Mouse (Mus musculus) ES-E14 (cell line): Measurements from ENCODE around the gene Shisa9. TPM values are rescaled to one million over a fixed set of nuclear protein-coding genes. Genes with fewer than 3 reads are reported as not detected.

Experiments used
- DNase-seq: peaks from one replicate; pipeline ENCODE4 v3.0.0-alpha.2; 2013; ENCODE audit warnings: low read depth, low spot score
- H3K27ac ChIP-seq: 2 replicates; pipeline ENCODE4 v1.5.1; 2012; ENCODE audit warnings: low read depth, mild to moderate bottlenecking, low read length, moderate library complexity, mixed read lengths; ENCODE audit not compliant: poor library complexity, insufficient read depth, severe bottlenecking
- H3K36me3 ChIP-seq: 2 replicates; pipeline ENCODE4 v1.6.1; 2012; ENCODE audit warnings: mild to moderate bottlenecking, low read length, moderate library complexity, mixed read lengths; ENCODE audit not compliant: control insufficient read depth, poor library complexity, insufficient read depth, severe bottlenecking
- H3K4me1 ChIP-seq, 2 experiments: fragments of 150-350 bp in 1 of 2; sonication (generic) in 1 of 2; 2 replicates each; pipeline ENCODE4 v1.6.1; 2012; ENCODE audit warnings: low read length in 2 of 2, mild to moderate bottlenecking in 1 of 2, mixed read lengths in 1 of 2; ENCODE audit not compliant: control insufficient read depth in 2 of 2, insufficient read depth in 2 of 2, poor library complexity in 1 of 2
- H3K4me3 ChIP-seq, 2 experiments: fragments of 150-350 bp in 1 of 2; sonication (generic) in 1 of 2; 2 replicates each; pipeline ENCODE4 v1.5.1; 2012; ENCODE audit warnings: low read length in 2 of 2, low read depth in 1 of 2, mild to moderate bottlenecking in 1 of 2, mixed read lengths in 1 of 2; ENCODE audit not compliant: insufficient read depth in 1 of 2, poor library complexity in 1 of 2, severe bottlenecking in 1 of 2
- H3K9ac ChIP-seq: 2 replicates; pipeline ENCODE4 v1.6.1; 2012; ENCODE audit warnings: low read depth, mild to moderate bottlenecking, low read length, mixed read lengths; ENCODE audit not compliant: poor library complexity, insufficient read depth, severe bottlenecking
- H3K9me3 ChIP-seq: fragments of 150-350 bp; sonication (generic); 2 replicates; pipeline ENCODE4 v1.6.1; 2012; ENCODE audit warnings: low read depth, mild to moderate bottlenecking, low read length; ENCODE audit not compliant: control insufficient read depth, insufficient read depth
- CHD2 ChIP-seq: IDR thresholded peaks from 2 replicates; pipeline ENCODE4 v1.6.1; 2014; ENCODE audit warnings: mild to moderate bottlenecking, low read depth, low read length, inconsistent platforms
- HCFC1 ChIP-seq: IDR thresholded peaks from 2 replicates; pipeline ENCODE4 v1.6.1; 2012; ENCODE audit warnings: low read length, inconsistent platforms, borderline replicate concordance; ENCODE audit not compliant: insufficient read depth
- MAFK ChIP-seq: IDR thresholded peaks from 2 replicates; pipeline ENCODE4 v1.6.1; 2014; ENCODE audit warnings: mild to moderate bottlenecking, low read depth, low read length, inconsistent platforms; ENCODE audit not compliant: insufficient read depth
- ZC3H11A ChIP-seq: IDR thresholded peaks from 2 replicates; pipeline ENCODE4 v1.6.1; 2012; ENCODE audit warnings: low read depth, mild to moderate bottlenecking, inconsistent platforms, low read length, borderline replicate concordance
- ZNF384 ChIP-seq: IDR thresholded peaks from 2 replicates; pipeline ENCODE4 v1.6.1; 2012; ENCODE audit warnings: low read depth, low read length, inconsistent platforms
- in situ Hi-C, 2 experiments: fragments of 600-800 bp; cut with MboI; formaldehyde crosslinking; loops; one replicate each; pipeline ENCODE4 v1.15.1; 2025; ENCODE audit warnings: low sequenced_read_pairs in 2 of 2, inconsistent platforms in 1 of 2; ENCODE audit not compliant: unreplicated experiment in 2 of 2
- total RNA-seq: library from RNA; depleted of rRNA; stranded (reverse); fragments of 300-350 nt; gene quantifications from 2 replicates; pipeline ENCODE4 v1.2.3, GENCODE M21; 2012

Gene Shisa9
- total RNA-seq, 1 experiment = not detected

DNA sequence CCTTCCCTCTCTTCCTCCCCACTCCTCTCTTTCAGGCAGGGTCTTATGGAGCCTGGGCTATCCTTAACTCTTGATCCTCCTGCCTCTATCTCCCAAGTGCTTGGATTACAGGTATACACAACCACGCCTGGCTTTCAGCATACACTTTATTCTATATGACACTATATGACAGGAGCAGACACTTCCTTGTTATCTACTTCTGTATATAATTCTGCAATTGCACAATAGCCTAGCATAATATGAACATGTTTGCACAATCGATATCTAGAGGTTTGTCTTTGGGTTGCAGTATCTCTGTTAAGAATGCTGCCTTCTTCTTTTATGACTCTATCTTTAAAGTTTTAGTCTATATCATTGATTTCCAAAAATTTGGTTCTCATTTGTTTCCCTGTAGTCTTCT is 230.1 kb downstream of the Shisa9 start:
- no peaks in the 10 kb centered on the region for H3K36me3 ChIP-seq
- no peak for DNase-seq
- in situ Hi-C loops = no loop called here
- H3K9me3 ChIP-seq = no peaks in the 10 kb centered on the region
- no peaks in the 10 kb centered on the region for H3K4me1 ChIP-seq
- TF ChIP-seq HCFC1 (no peak), MAFK (no peak), ZC3H11A (no peak), ZNF384 (no peak), CHD2 (no peak)
- H3K27ac ChIP-seq = no peak overlapping the region
- no peak overlapping the region for H3K9ac ChIP-seq
- no peak overlapping the region for H3K4me3 ChIP-seq

DNA sequence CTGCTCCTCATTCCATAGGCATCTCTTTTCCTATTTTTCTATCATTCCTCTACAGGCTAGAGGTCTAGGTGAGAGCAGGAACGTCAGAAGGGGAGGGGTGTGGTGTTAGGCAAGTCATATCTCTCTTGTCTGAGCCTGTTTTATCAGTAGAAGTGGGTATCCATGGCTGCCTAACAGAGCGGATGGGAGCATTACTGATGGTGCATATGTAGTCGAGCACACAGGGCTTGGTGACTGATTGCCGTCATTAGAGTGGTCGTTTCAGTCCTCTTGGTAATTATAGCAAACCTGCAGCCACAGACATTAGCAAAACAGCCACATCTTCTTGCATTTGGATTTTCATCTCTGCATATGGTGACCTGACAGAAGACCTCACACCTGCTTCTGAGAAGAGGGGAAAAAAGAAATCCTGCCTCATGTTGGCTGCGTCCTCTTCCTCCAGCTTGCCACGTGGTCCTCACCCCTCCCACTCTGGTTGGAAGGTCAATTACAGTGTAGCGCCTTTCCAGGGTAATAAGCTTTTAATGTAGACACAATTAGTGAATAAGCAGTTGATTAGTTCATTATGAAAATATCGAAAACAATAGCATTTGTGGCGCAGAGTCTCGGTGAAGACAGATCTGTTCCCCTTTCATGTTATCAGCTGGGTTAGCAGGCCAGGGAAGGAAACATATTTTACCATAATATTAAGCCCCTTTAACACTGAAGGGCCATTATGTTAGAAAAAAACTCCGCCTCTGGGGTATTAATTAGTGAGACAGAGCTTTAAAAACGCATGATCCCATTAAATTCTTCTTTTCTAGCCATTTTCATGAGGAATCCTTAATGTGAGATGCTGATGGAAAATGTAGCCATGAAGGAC is 233.6 kb downstream of the Shisa9 start:
- no peak overlapping the region for H3K4me3 ChIP-seq
- no peak overlapping the region for H3K9ac ChIP-seq
- no peaks in the 10 kb centered on the region for H3K9me3 ChIP-seq
- no peak for TF ChIP-seq ZNF384
- no peak for TF ChIP-seq CHD2
- TF ChIP-seq HCFC1 = no peak
- no peak for TF ChIP-seq MAFK
- TF ChIP-seq ZC3H11A = no peak
- no peaks in the 10 kb centered on the region for H3K4me1 ChIP-seq
- in situ Hi-C loops = no loop called here
- no peaks in the 10 kb centered on the region for H3K36me3 ChIP-seq
- DNase-seq = no peak
- no peak overlapping the region for H3K27ac ChIP-seq

DNA sequence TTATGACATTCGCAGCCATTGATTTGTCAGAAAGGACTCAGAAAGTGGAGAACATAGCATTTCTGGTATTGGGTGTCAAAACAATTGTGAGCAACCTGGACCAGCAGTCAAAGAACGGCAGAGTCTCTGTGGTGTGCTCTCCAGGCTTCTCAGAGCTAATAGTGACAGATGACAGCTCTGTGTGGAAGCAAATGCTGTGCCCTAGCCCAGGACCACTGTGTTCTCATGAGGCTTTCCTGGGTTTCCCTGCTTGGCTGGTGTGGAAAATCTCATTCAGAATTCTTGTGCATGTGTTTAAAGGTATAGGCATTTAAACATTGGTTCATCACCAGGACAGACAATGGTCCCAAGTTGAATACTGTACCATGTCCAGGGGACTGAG is 234.2 kb downstream of the Shisa9 start:
- H3K36me3 ChIP-seq = no peaks in the 10 kb centered on the region
- no peak overlapping the region for H3K4me3 ChIP-seq
- H3K9me3 ChIP-seq = no peaks in the 10 kb centered on the region
- H3K27ac ChIP-seq = no peak overlapping the region
- DNase-seq = no peak
- in situ Hi-C loops = no loop called here
- H3K9ac ChIP-seq = no peak overlapping the region
- H3K4me1 ChIP-seq = no peaks in the 10 kb centered on the region
- TF ChIP-seq ZNF384 (no peak), CHD2 (no peak)

DNA sequence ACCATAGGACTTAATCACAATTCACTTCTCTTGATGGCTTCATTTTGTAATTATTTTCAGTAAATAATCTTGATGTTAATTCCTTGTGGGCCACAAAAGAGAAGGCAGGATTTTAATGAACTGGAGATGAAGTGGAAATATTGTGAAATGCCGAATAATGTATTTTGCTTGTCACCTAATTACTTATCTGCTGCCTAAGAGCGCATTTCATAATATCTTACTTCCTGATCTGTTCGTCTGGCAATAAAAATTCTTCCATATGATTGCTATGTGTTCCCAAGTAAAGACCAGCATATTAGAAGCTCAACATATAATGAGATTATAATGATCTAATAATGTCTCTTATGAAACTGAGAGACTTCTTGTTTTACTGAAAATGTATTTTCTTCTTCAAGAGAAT is 235.9 kb downstream of the Shisa9 start:
- no peak overlapping the region for H3K9ac ChIP-seq
- no peaks in the 10 kb centered on the region for H3K9me3 ChIP-seq
- in situ Hi-C loops = no loop called here

DNA sequence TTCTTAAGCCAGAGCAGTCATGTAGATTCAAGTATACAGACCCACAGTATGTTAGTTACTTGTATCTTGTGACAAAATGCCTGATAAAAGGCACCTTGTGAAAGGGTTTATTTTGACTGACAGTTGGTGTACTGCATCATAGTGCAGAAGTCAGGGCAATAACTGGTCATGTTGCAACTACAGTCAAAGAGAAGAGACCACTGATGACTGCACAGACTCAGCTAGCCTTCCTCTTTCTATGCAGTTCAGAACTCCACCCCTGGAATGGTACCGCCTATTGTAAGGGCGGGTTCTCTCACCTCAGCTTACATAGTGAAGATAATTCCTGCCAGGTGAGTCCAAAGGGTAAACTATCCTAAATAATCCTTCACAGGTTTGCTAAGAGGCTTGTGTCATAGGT is 239.6 kb downstream of the Shisa9 start:
- TF ChIP-seq ZC3H11A = no peak
- no peak for TF ChIP-seq CHD2
- TF ChIP-seq HCFC1 = no peak
- no peak for TF ChIP-seq MAFK
- no peak for TF ChIP-seq ZNF384
- DNase-seq = no peak
- H3K9ac ChIP-seq = no peak overlapping the region

More for the DNA sequence above, 235.9 kb downstream of the Shisa9 start:
- Histone ChIP-seq H3K36me3 (no peaks in the 10 kb centered on the region), H3K4me3 (no peak overlapping the region), H3K27ac (no peak overlapping the region), H3K4me1 (no peaks in the 10 kb centered on the region)
- no peak for DNase-seq
- TF ChIP-seq ZC3H11A = no peak
- no peak for TF ChIP-seq CHD2
- TF ChIP-seq MAFK = no peak
- no peak for TF ChIP-seq ZNF384
- TF ChIP-seq HCFC1 = no peak

More for the DNA sequence above, 239.6 kb downstream of the Shisa9 start:
- Histone ChIP-seq H3K36me3 (no peaks in the 10 kb centered on the region), H3K9me3 (no peaks in the 10 kb centered on the region), H3K4me3 (no peak overlapping the region), H3K4me1 (no peaks in the 10 kb centered on the region), H3K27ac (no peak overlapping the region)
- in situ Hi-C loops = no loop called here
